Comparison of ENCODE assay signal across 19 mouse cellular contexts in genomic region chr11:59421967-59422366, GRCm38 (mm10). TPM values are rescaled to one million over a fixed set of nuclear protein-coding genes. Genes with fewer than 3 reads are reported as not detected.
DNase-seq lines count a peak whose midpoint lies in the region; ATAC-seq and TF ChIP-seq lines count a peak whose summit lies in the region.
"Had no signal": no experiment of that assay in that cellular context is flagged by ENCODE, and none has a peak within 500 bp of the region (broad histone marks: within the 10 kb centered on the region; RNA-seq: fewer than 3 reads in every experiment).

No protein-coding gene starts in this region.

- H3K9me3 ChIP-seq in embryonic facial prominence, embryonic 14.5 days (ENCODE audit: control insufficient read depth, low read length) = no peaks in the 10 kb centered on the region
- H3K9me3 ChIP-seq in embryonic facial prominence, embryonic 10.5 days = no peaks in the 10 kb centered on the region
- no peaks in the 10 kb centered on the region for H3K9me3 ChIP-seq in kidney, postnatal 0 days (replicated peaks; ENCODE audit: low read length)
- no peaks in the 10 kb centered on the region for H3K9me3 ChIP-seq in kidney, embryonic 14.5 days (ENCODE audit: control insufficient read depth, low read length)
- no peaks in the 10 kb centered on the region for H3K9me3 ChIP-seq in hindbrain, postnatal 0 days (ENCODE audit: low read length)
- H3K9me3 ChIP-seq: forebrain, embryonic 15.5 days; hindbrain, embryonic 13.5 days; neural tube, embryonic 15.5 days had no signal

- peaks cover 64% of the 10 kb centered on the region for H3K36me3 ChIP-seq in embryonic facial prominence, embryonic 14.5 days (ENCODE audit: control insufficient read depth, insufficient read depth, low read length)
- peaks cover 94% of the 10 kb centered on the region for H3K36me3 ChIP-seq in embryonic facial prominence, embryonic 10.5 days (replicated peaks)
- peaks cover 24% of the 10 kb centered on the region; the same call in 1 of the 2 replicates for H3K36me3 ChIP-seq in kidney, postnatal 0 days (ENCODE audit: insufficient read depth, low read length)
- H3K36me3 ChIP-seq in kidney, embryonic 14.5 days (ENCODE audit: control insufficient read depth, insufficient read depth, low read length) = peaks cover 56% of the 10 kb centered on the region
- H3K36me3 ChIP-seq in hindbrain, postnatal 0 days (ENCODE audit: insufficient read depth, low read length) = peaks cover 52% of the 10 kb centered on the region

- no peak overlapping the region for H3K4me2 ChIP-seq in embryonic facial prominence, embryonic 14.5 days (ENCODE audit: low read depth, low read length)
- no peak overlapping the region for H3K4me2 ChIP-seq in kidney, postnatal 0 days (ENCODE audit: low read length)
- H3K4me2 ChIP-seq in kidney, embryonic 14.5 days (replicated peaks; ENCODE audit: low read depth, low read length) = no peak overlapping the region
- H3K4me2 ChIP-seq in hindbrain, postnatal 0 days (ENCODE audit: low read depth, low read length) = no peak overlapping the region
- H3K4me2 ChIP-seq: forebrain, embryonic 15.5 days; hindbrain, embryonic 13.5 days; neural tube, embryonic 15.5 days had no signal

- DNase-seq in embryonic facial prominence, embryonic 14.5 days (ENCODE audit: low spot score) = no peak
- DNase-seq in embryonic facial prominence, embryonic 10.5 days (ENCODE audit: low spot score) = no peak
- peak; percentile 27 for DNase-seq in kidney, postnatal 0 days (ENCODE audit: low spot score)
- peak; percentile 81 for DNase-seq in 3T3-L1 (ENCODE audit: low read depth, low spot score)
- DNase-seq in gonadal fat pad, adult 2 months (ENCODE audit: low read depth) = peak; percentile 51
- DNase-seq in hindbrain, postnatal 0 days (ENCODE audit: low spot score) = no peak
- DNase-seq in spleen, adult 18-20 months = no peak
- DNase-seq: cerebellum, adult 9-11 months; midbrain, embryonic 14.5 days; right cerebral cortex, postnatal 25 days had no signal

- no peak overlapping the region for H3K4me3 ChIP-seq in embryonic facial prominence, embryonic 14.5 days (ENCODE audit: low read depth, low read length)
- no peak overlapping the region for H3K4me3 ChIP-seq in embryonic facial prominence, embryonic 10.5 days
- H3K4me3 ChIP-seq in kidney, postnatal 0 days (replicated peaks; ENCODE audit: low read depth, low read length) = no peak overlapping the region
- H3K4me3 ChIP-seq in kidney, embryonic 14.5 days (ENCODE audit: low read length) = no peak overlapping the region
- H3K4me3 ChIP-seq in hindbrain, postnatal 0 days (ENCODE audit: low read length) = no peak overlapping the region
- H3K4me3 ChIP-seq: forebrain, embryonic 15.5 days; hindbrain, embryonic 13.5 days; neural tube, embryonic 15.5 days had no signal

- TF ChIP-seq CTCF in kidney, postnatal 0 days (IDR thresholded peaks at IDR 0.05; ENCODE audit: low read depth) = no peak
- TF ChIP-seq CTCF in hindbrain, postnatal 0 days (IDR thresholded peaks at IDR 0.05; ENCODE audit: low read depth) = no peak

- no peak for ATAC-seq in embryonic facial prominence, embryonic 14.5 days (ENCODE audit: low read depth)
- ATAC-seq in kidney, postnatal 0 days (replicated peaks; ENCODE audit: low FRiP score, low read depth) = no peak
- ATAC-seq in kidney, embryonic 14.5 days (ENCODE audit: low FRiP score, low TSS enrichment) = no peak
- no peak for ATAC-seq in hindbrain, postnatal 0 days
- ATAC-seq: forebrain, embryonic 15.5 days had no signal

- WGBS in embryonic facial prominence, embryonic 14.5 days = 96% methylated on average over 2 of the region's 2 CpGs
- 92% methylated on average over 2 of the region's 2 CpGs for WGBS in embryonic facial prominence, embryonic 10.5 days
- 96% methylated on average over 2 of the region's 2 CpGs for WGBS in kidney, postnatal 0 days
- 96% methylated on average over 2 of the region's 2 CpGs for WGBS in kidney, embryonic 14.5 days
- WGBS in hindbrain, postnatal 0 days = 92% methylated on average over 2 of the region's 2 CpGs

- no peak overlapping the region for H3K9ac ChIP-seq in embryonic facial prominence, embryonic 14.5 days (ENCODE audit: low read depth, low read length)
- H3K9ac ChIP-seq in kidney, postnatal 0 days (ENCODE audit: low read depth, low read length) = no peak overlapping the region
- no peak overlapping the region for H3K9ac ChIP-seq in kidney, embryonic 14.5 days (ENCODE audit: low read depth, low read length)
- H3K9ac ChIP-seq in hindbrain, postnatal 0 days (replicated peaks; ENCODE audit: low read length) = no peak overlapping the region
- H3K9ac ChIP-seq: forebrain, embryonic 15.5 days; hindbrain, embryonic 13.5 days; neural tube, embryonic 15.5 days had no signal

- H3K27ac ChIP-seq in embryonic facial prominence, embryonic 14.5 days (replicated peaks; ENCODE audit: low read depth, low read length) = 0 out of 2 replicates have a peak overlapping the region, but pooled peaks have one; percentile 21
- no peak overlapping the region for H3K27ac ChIP-seq in embryonic facial prominence, embryonic 10.5 days (replicated peaks)
- H3K27ac ChIP-seq in kidney, postnatal 0 days = no peak overlapping the region
- H3K27ac ChIP-seq in kidney, embryonic 14.5 days (ENCODE audit: low read depth, low read length) = no peak overlapping the region
- no peak overlapping the region for H3K27ac ChIP-seq in hindbrain, postnatal 0 days
- H3K27ac ChIP-seq: forebrain, embryonic 15.5 days; hindbrain, embryonic 13.5 days; neural tube, embryonic 15.5 days had no signal

- no peaks in the 10 kb centered on the region for H3K27me3 ChIP-seq in embryonic facial prominence, embryonic 14.5 days (replicated peaks; ENCODE audit: control insufficient read depth, insufficient read depth, low read length)
- no peaks in the 10 kb centered on the region for H3K27me3 ChIP-seq in embryonic facial prominence, embryonic 10.5 days (replicated peaks; ENCODE audit: low read depth, poor library complexity, severe bottlenecking)
- no peaks in the 10 kb centered on the region for H3K27me3 ChIP-seq in kidney, postnatal 0 days (ENCODE audit: insufficient read depth, low read length)
- H3K27me3 ChIP-seq in kidney, embryonic 14.5 days (ENCODE audit: control insufficient read depth, insufficient read depth, low read length) = no peaks in the 10 kb centered on the region
- H3K27me3 ChIP-seq in hindbrain, postnatal 0 days (ENCODE audit: insufficient read depth, low read length) = no peaks in the 10 kb centered on the region
- H3K27me3 ChIP-seq: forebrain, embryonic 15.5 days; hindbrain, embryonic 13.5 days; neural tube, embryonic 15.5 days had no signal

- H3K4me1 ChIP-seq in embryonic facial prominence, embryonic 14.5 days (ENCODE audit: control insufficient read depth, insufficient read depth, low read length) = peaks cover 29% of the 10 kb centered on the region
- peaks cover 21% of the 10 kb centered on the region for H3K4me1 ChIP-seq in embryonic facial prominence, embryonic 10.5 days
- H3K4me1 ChIP-seq in kidney, postnatal 0 days (replicated peaks; ENCODE audit: insufficient read depth, low read length) = no peaks in the 10 kb centered on the region
- H3K4me1 ChIP-seq in kidney, embryonic 14.5 days (ENCODE audit: control insufficient read depth, insufficient read depth, low read length) = no peaks in the 10 kb centered on the region
- no peaks in the 10 kb centered on the region for H3K4me1 ChIP-seq in hindbrain, postnatal 0 days (ENCODE audit: insufficient read depth, low read length)
- H3K4me1 ChIP-seq: forebrain, embryonic 15.5 days had no signal

RNA-seq across cellular contexts. Expression of gene Jmjd4, which starts 27.9 kb away (rescaled TPM):
- polyA plus RNA-seq in embryonic facial prominence, embryonic 14.5 days (2014; fragmentation: Nextera tagmentation; extraction: Ambion mirVana) = 9.7 and 11.1 TPM in 2 replicates
- 19.1 and 19.6 TPM in 2 replicates for polyA plus RNA-seq in embryonic facial prominence, embryonic 10.5 days (2016; fragmentation: Nextera tagmentation; extraction: Ambion mirVana)
- polyA plus RNA-seq in kidney, postnatal 0 days (2015; fragmentation: Nextera tagmentation; extraction: Ambion mirVana) = 9.2 and 9.4 TPM in 2 replicates
- polyA plus RNA-seq in kidney, embryonic 14.5 days (2014; fragmentation: Nextera tagmentation; extraction: Ambion mirVana) = 10.2 and 15.1 TPM in 2 replicates
- polyA plus RNA-seq in gonadal fat pad, adult 2 months (2012; rRNA removed) = 4.4 and 4.6 TPM in 2 replicates
- 35.5 and 37.5 TPM in 2 replicates for total RNA-seq in hindbrain, postnatal 0 days (2014; rRNA removed)
- polyA plus RNA-seq in hindbrain, postnatal 0 days (2015; fragmentation: Nextera tagmentation; extraction: Ambion mirVana) = 21.2 and 22.9 TPM in 2 replicates

RNA-seq across cellular contexts. Expression of gene Snap47, which starts 29.0 kb away (rescaled TPM):
- 124 and 142 TPM in 2 replicates for polyA plus RNA-seq in embryonic facial prominence, embryonic 14.5 days (2014; fragmentation: Nextera tagmentation; extraction: Ambion mirVana)
- 128 and 134 TPM in 2 replicates for polyA plus RNA-seq in embryonic facial prominence, embryonic 10.5 days (2016; fragmentation: Nextera tagmentation; extraction: Ambion mirVana)
- 90.6 and 98.3 TPM in 2 replicates for polyA plus RNA-seq in kidney, postnatal 0 days (2015; fragmentation: Nextera tagmentation; extraction: Ambion mirVana)
- polyA plus RNA-seq in kidney, embryonic 14.5 days (2014; fragmentation: Nextera tagmentation; extraction: Ambion mirVana) = 98.4 and 108 TPM in 2 replicates
- 67.1 and 68.1 TPM in 2 replicates for polyA plus RNA-seq in gonadal fat pad, adult 2 months (2012; rRNA removed)
- total RNA-seq in hindbrain, postnatal 0 days (2014; rRNA removed) = 406 and 413 TPM in 2 replicates
- polyA plus RNA-seq in hindbrain, postnatal 0 days (2015; fragmentation: Nextera tagmentation; extraction: Ambion mirVana) = 512 and 537 TPM in 2 replicates

RNA-seq across cellular contexts. Expression of gene Prss38, which starts 46.5 kb away (rescaled TPM):
- not detected in 2 replicates for polyA plus RNA-seq in embryonic facial prominence, embryonic 14.5 days (2014; fragmentation: Nextera tagmentation; extraction: Ambion mirVana)
- not detected in 2 replicates for polyA plus RNA-seq in embryonic facial prominence, embryonic 10.5 days (2016; fragmentation: Nextera tagmentation; extraction: Ambion mirVana)
- not detected in 2 replicates for polyA plus RNA-seq in kidney, postnatal 0 days (2015; fragmentation: Nextera tagmentation; extraction: Ambion mirVana)
- polyA plus RNA-seq in kidney, embryonic 14.5 days (2014; fragmentation: Nextera tagmentation; extraction: Ambion mirVana) = not detected in 2 replicates
- not detected in 2 replicates for polyA plus RNA-seq in gonadal fat pad, adult 2 months (2012; rRNA removed)
- not detected in 2 replicates for total RNA-seq in hindbrain, postnatal 0 days (2014; rRNA removed)
- polyA plus RNA-seq in hindbrain, postnatal 0 days (2015; fragmentation: Nextera tagmentation; extraction: Ambion mirVana) = not detected in 2 replicates
- total RNA-seq: gastrocnemius, postnatal 36 days; left cerebral cortex, adult 8-10 months; MEL had no signal
- polyA plus RNA-seq: embryonic facial prominence, embryonic 11.5 days; forebrain, embryonic 15.5 days; hindbrain, embryonic 13.5 days; neural tube, embryonic 15.5 days; stomach, embryonic 16.5 days had no signal

RNA-seq across cellular contexts. Expression of gene Zfp867, which starts 50.3 kb away (rescaled TPM):
- 8.8 and 11.0 TPM in 2 replicates for polyA plus RNA-seq in embryonic facial prominence, embryonic 14.5 days (2014; fragmentation: Nextera tagmentation; extraction: Ambion mirVana)
- 8.6 and 9.3 TPM in 2 replicates for polyA plus RNA-seq in embryonic facial prominence, embryonic 10.5 days (2016; fragmentation: Nextera tagmentation; extraction: Ambion mirVana)
- polyA plus RNA-seq in kidney, postnatal 0 days (2015; fragmentation: Nextera tagmentation; extraction: Ambion mirVana) = 7.5 and 7.6 TPM in 2 replicates
- polyA plus RNA-seq in kidney, embryonic 14.5 days (2014; fragmentation: Nextera tagmentation; extraction: Ambion mirVana) = 9.9 and 10.3 TPM in 2 replicates
- 0.96 and 0.99 TPM in 2 replicates for polyA plus RNA-seq in gonadal fat pad, adult 2 months (2012; rRNA removed)
- total RNA-seq in hindbrain, postnatal 0 days (2014; rRNA removed) = 6.6 and 7.3 TPM in 2 replicates
- polyA plus RNA-seq in hindbrain, postnatal 0 days (2015; fragmentation: Nextera tagmentation; extraction: Ambion mirVana) = 6.1 and 6.9 TPM in 2 replicates

Comparison
In these comparisons a context has a peak if more than half of its experiments do, and no peak if none do; other contexts are left out.
1. DNase-seq: peak in kidney, postnatal 0 days (single experiment), 3T3-L1 (single experiment) and gonadal fat pad, adult 2 months (single experiment); none in embryonic facial prominence, embryonic 14.5 days (single experiment), embryonic facial prominence, embryonic 10.5 days (single experiment), hindbrain, postnatal 0 days (single experiment) and spleen, adult 18-20 months (0 of 2).